In the genomic region with DNA sequence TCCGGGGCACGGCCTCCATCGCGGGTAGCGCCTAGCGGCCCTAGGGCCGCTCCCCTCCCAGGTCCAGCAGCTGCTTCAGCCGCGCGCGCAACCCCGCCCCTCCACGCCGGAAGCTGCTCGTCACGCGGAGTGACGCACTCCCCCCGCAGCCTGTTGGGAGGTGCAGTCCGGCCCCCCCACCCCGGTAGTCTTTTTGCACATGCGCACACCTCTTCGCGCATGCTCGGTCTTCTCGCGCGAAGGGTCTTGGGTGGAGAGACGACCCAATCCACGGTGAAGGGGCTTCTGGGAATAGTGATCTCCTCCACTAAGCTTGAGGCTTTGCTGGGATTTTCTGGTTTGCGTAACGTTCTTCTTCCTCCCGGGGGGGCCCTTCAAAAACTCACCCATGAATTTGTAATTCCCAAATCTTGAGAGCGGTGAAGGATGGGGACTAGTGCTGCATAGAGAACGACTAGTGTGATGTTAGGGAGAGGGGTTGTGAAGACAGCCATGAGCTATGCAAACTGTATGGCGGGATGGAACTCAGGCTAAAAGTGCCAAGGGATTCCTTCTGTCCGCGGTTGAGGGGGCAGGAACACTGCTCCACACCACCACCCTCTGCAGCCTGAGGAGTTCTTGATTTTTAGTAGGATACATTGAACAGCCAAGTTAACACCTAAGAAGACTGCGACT, we compare ENCODE assay signal across 1 mouse cellular context.
TF ChIP-seq lines count a peak whose summit lies in the region.

TSS of gene Ptpn23 (minus strand) at position 115 of the 675 bp plus-strand sequence.

TF ChIP-seq in MEL, 35 proteins besides CTCF, POLR2A, EP300 and RAD21 (continued from another document):
- TF ChIP-seq SIN3A (IDR thresholded peaks at IDR 0.05; ENCODE audit: low read length) (peak; percentile 98), MEF2A (IDR thresholded peaks at IDR 0.05; ENCODE audit: extremely low read depth, insufficient replicate concordance, low read depth, low read length, poor library complexity, severe bottlenecking) (no peak), TBP (IDR thresholded peaks at IDR 0.05; ENCODE audit: low read depth, low read length) (peak; percentile 72), ZC3H11A (IDR thresholded peaks at IDR 0.05; ENCODE audit: low read depth, low read length) (no peak), NRF1 (IDR thresholded peaks at IDR 0.05; ENCODE audit: insufficient read depth, low read depth, low read length, poor library complexity, severe bottlenecking) (peak; percentile 93), BHLHE40 (IDR thresholded peaks at IDR 0.05; ENCODE audit: borderline replicate concordance, low read depth, low read length) (no peak), SMC3 (IDR thresholded peaks at IDR 0.05; ENCODE audit: low read depth, low read length) (no peak), NELFE (IDR thresholded peaks at IDR 0.05; ENCODE audit: low read depth, low read length) (peak; percentile 93), MAZ (IDR thresholded peaks at IDR 0.05; ENCODE audit: low read depth, low read length) (peak; percentile 99), ZMIZ1 (IDR thresholded peaks at IDR 0.05; ENCODE audit: low read depth, low read length) (peak; percentile 64; the same call in 1 of the 2 replicates), MYB (IDR thresholded peaks at IDR 0.05; ENCODE audit: low read depth, low read length) (no peak), POLR2AphosphoS5 (IDR thresholded peaks at IDR 0.05; ENCODE audit: borderline replicate concordance, low read depth, low read length) (no peak), RCOR1 (IDR thresholded peaks at IDR 0.05; ENCODE audit: low read depth, low read length) (no peak)
